Mouse (Mus musculus) liver, embryonic 18 days (tissue): Measurements from ENCODE around the gene Mycbp2. TPM values are rescaled to one million over a fixed set of nuclear protein-coding genes. Genes with fewer than 3 reads are reported as not detected.

Source experiments
- polyA plus RNA-seq: library from polyadenylated mRNA; depleted of rRNA; stranded (reverse); fragments of >200 nt; gene quantifications from 2 replicates; pipeline ENCODE4 v1.2.3, GENCODE M21; 2012; rRNA removed

Mycbp2 gene
- 7.4 and 9.1 TPM in 2 replicates for polyA plus RNA-seq

GRCm38 (mm10) chr14:103346729-103347505 is at the start of gene Mycbp2:
Gene Mycbp2 (minus strand): TSS chr14:103346814.

DNA sequence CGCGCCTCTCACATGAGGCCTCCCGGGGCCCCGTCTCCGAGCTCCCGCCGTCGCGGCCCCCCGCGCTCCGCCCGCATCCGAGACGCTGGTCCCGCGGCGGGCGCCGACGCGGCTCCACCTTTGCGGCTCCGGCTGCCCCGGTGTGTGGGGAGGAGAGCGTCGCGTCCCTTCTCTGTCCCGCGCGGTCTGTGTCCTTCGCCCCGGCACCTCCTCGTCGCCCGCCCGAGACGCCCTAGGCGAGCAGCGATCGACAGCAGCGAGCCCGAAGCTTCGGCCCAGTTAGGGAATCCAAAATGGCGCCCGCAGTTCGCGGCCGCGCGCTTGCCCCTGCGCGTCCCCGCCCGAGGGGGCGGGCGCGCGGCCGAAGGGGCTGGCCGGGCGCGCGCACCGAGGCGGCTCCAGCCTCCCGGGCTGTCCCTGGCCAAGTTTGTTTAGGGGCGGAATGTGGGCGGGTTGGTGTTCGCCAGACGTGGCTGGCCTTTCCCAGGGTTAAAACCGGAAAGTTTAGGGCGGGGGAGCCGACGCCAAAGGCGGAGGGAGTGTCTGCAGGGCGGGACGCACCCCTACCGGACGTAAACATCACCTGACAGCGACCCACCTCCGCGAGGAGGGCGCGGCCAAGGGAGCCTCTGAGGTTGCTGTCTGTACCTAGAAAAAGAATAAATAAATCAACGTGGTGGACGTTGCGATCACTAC is 247.2 kb downstream of the Mycbp2 start, which contains the start of gene Fbxl3:
Gene Fbxl3 (minus strand): TSS at position 329 of the 696 bp plus-strand sequence.

DNA sequence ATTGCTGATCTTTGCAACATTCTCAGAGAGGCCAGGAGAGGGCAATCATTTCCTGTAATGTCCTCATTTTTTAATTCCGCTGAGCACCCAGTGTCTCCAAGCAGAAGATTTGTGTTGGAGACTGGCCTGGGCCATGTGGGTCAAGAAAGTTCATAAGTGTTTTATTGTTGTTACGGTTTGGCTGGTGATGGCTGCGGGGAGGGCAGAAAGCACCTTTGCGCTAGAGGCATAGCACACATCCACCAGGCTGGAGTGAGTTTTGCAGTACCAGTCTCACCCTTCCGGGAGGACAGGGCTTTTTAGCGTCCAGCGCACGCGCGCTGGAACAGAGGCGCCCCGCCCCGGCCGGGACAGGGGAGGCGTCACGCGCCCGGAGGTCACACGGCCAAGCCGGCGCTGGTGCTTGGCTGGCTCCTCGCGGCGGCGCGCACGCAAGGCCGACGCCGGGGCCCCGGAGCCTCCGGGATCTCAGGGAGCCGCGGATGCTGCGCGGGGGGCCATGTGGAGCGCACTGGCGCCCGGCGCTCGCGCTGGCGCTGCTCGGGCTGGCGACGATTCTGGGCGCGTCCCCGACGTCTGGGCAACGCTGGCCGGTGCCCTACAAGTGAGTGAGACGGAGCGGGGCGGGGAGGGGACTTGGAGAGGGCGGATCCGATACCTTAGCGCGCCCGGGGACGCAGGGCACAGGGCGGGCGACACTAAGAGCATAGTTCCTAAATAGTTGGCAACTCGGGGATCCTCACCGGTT is 276.6 kb downstream of the Mycbp2 start, which contains the start of gene Cln5:
Gene Cln5 (plus strand): TSS at position 353 of the 748 bp plus-strand sequence.

Other genes with a start within 250 kb of the Mycbp2 start
- 27.3 and 28.4 TPM in 2 replicates for gene Fbxl3, start 247.2 kb downstream of the Mycbp2 start, polyA plus RNA-seq
- 0.07 and 0.11 TPM in 2 replicates for gene Scel, start 166.5 kb upstream of the Mycbp2 start, polyA plus RNA-seq